Mouse (Mus musculus) ovary, postnatal 36 days (tissue): Measurements from ENCODE around the gene Arhgap23.

Experiments
- DNase-seq: peaks from one replicate; pipeline ENCODE4 v3.0.0; 2022; ENCODE audit warnings: low spot score, mixed read lengths

Gene Arhgap23

DNA sequence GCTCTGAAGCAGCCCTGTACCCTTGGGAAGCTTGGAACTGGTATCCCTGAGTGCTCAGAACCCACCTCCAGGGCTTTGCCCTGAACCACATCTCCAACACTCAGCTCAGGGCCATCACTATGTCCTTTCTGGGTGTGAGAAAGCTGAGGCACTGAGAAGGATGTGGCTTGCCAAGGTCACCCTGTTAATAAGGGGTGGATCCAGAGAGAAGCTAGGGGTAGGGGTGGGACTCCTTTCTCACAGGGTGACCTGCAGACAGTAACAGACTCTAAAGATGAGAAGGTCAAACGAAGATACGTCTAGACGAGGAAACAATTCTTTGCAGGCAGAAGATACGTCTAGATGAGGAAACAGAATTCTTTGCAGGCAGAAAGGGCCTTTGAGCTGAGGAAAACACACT, 87.5 kb downstream of the Arhgap23 start:
- no peak for DNase-seq

- DNase-seq, result no peak
Observed at GRCm38 (mm10) chr11:97505784-97506183, 90.5 kb downstream of the Arhgap23 start.

- no peak for DNase-seq
Observed at GRCm38 (mm10) chr11:97506331-97506730, 91.0 kb downstream of the Arhgap23 start.

DNA sequence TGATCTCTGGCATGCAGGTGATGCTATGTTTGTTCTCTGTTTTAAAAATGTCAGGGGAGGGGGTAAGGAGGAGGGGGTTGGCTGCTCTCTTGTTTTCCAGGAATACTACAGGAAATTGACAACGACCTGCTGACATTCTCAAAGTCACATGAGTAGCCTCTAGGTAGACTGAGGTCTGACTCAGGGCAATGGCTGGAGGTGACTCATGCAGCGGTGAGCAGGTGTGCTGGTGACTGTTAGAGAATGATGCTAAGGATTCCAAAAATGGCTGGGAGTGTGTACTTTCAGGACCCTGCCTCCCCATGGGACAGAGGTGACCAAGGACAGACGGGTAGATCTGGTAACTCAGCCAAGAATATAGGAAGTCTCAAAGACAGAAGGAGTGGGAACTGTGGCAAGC, 92.9 kb downstream of the Arhgap23 start:
- no peak for DNase-seq

- DNase-seq, result no peak
Observed at GRCm38 (mm10) chr11:97509058-97509457, 93.7 kb downstream of the Arhgap23 start.

GRCm38 (mm10) chr11:97509715-97510485, 94.6 kb downstream of the Arhgap23 start:
- DNase-seq, result no peak

- DNase-seq, result peak; percentile 73
Observed at GRCm38 (mm10) chr11:97510966-97511660, 95.8 kb downstream of the Arhgap23 start.

DNA sequence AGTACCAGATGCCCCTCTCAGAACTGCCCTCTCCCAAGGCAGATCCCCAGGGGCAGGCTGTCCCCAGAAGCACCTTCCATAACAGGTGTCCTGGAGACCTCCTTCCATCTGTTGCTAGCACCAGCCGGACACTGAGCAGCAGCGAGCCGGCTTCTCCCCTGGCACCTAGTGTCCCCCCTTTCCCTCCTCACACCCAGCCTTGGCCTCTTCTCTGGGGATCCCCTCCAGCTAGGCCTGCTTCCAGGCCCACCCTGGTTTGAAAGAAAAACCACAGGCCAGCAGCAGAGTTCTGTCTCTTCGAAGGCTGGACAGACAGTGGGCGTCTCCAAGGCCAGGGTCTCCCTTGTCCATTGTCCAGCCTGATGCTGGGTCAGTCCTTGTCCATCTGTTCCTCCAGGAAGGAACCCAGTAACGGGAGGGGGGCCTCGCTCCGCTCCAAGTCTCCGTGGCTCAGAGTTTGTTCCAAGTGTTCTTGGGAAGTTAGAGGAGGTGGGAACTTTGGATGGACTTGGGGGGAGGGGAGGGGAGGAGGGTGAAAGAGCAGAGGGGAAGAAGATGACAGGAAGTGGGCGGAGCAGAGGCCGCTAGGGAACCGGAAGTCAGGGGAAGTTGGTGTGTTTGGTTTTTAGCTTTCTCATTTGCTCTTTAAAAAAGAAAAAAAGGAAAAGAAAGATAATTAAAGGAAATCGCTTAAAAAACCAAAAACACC, 96.5 kb downstream of the Arhgap23 start:
- DNase-seq, result no peak

DNA sequence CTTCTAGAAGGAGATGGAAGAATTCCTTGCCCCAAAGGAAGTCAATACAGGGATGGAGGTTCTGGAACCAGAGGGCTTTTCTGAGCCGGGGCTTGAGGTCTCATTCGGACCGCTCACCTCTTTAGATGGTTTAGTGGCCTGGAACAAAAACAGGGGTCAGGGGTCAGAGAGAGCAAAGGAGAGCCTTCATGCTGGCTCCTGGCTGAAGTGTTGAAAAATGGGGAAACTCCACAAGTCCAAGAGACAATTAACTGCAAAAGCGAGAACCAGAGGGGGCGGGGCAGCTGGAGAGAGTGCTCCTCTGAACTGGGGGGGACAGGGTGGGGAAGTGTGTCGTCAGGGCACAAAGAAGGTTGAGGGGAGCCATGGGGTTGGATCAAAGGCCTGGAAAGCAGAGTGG, 97.2 kb downstream of the Arhgap23 start:
- no peak for DNase-seq

DNA sequence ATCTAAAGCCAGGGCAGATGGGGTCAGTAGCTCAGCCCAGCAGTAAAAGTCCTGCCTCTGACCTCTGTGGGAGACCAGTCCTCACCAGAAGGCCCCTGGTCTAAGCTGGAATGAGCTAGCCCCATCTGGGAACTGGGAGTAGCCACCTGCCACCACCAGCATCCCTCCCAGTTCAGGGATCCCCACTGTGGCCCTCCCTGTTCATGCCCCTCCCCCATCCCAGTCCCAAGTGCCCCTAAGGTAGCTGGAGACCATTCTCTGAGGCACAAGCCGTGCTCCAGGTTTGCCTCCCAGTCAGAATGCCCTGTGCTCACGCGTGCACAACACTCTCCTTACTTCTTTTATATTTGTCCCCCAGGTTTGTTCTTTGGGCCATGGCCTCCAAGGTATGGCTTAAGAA, 97.7 kb downstream of the Arhgap23 start:
- no peak for DNase-seq

DNA sequence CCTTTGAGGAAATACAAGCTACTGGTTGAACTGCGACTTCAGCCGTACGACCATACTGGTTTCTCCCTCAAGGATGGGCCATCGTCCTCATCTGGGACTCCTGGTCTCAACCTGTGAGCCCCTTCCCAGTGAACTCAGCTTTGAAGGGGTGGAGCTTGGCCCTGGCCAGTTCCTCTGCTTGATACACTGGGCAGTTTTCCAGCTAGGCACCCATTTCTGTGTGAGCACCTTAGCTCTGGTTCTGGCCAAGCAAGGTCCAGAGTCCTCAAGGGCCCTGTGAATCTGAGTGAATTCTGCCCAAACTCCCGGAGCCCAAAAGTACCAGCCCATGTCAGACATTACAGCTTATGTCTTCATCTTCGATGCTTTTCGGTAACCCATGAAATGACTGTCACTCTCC, 105.2 kb downstream of the Arhgap23 start:
- DNase-seq, result no peak

GRCm38 (mm10) chr11:97521741-97522474, 106.6 kb downstream of the Arhgap23 start:
- DNase-seq, result peak; percentile 50

DNA sequence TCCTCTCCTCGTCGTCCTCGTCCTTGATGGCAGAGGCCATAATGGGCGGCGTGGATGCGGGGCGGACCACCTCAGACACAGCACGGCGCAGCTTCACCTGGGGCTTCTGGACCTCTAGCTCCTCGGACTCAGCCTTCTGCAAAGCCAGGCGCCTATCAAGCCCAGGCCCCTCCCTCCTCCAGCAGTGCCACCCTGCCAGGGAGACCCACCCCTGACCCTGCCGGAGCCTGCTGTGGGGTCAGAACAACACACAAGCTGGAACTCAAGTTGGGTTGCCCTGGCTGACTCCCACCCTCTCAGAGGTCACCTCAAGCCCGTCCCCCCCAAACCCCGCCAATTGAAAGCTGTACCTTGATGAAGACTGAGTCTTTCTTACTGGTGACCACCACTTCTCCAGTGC, 107.8 kb downstream of the Arhgap23 start:
- no peak for DNase-seq

DNA sequence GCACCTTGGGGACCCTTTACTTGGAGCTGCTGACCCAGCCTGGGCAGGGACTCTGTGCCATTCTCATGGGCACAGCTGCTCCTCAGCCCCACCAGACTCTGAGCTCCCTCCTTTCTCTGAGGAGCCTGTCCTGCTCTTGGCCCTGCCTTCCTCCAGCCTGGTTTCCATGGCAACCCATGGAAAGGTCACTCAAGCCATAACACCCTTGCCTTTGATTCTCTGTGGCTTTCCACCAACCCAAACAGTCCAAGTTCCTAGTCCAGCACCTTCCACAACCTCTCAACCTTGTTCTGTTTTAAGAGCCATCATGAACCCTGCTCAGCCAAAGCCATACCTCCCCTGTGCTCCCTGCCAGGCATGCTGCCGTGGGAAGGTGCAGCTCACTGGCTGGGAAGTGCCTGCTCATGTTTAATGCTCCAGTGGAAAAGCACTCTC, 108.5 kb downstream of the Arhgap23 start:
- DNase-seq, result peak; percentile 62

GRCm38 (mm10) chr11:97524306-97524705, 109.0 kb downstream of the Arhgap23 start:
- no peak for DNase-seq

DNA sequence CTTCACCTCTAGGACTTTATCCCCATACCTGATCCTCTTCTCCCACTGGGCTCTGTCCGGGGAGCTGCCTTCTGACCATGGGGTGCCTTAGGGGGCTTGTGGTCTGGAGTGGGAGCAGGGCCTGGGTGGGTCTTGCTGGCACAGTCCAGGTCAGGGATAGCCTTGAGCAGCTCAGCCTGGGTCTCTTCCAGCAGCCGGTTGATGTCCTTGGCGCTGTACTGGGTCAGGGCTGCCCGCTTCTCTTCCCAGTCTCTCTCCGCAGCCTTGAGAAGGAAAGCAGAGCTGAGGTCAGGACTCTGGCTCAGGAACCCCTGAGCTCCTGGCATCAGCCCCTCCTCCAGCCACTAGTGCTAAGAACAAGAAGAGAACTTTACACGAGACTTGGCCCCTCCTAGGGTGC, 110.0 kb downstream of the Arhgap23 start:
- DNase-seq, result peak; percentile 71

DNA sequence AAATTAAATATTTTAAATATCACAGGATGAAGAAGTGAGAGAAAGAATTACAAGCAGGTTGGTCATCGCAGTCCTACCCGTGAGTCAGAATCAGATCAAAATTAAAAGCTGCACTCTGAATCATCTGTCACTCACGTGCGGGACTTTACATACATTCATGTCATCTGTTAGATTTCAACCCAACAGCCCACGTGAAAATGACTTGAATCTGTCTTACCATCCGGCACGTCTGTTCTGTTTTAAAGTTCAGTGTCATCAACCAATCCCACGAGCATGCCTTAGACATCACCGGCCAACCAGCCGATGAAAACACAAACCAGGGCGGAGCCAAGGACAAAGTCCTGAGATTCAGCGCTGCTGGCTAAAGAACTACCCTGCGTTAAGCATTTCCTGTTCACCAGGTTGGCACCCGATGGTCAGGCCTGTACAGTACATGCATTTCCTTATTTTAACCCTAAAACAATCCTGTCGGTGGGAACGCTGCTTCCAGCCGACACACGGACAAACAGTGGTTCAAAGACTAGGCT, 113.0 kb downstream of the Arhgap23 start:
- DNase-seq, result no peak

- no peak for DNase-seq
Observed at GRCm38 (mm10) chr11:97530069-97530468, 114.7 kb downstream of the Arhgap23 start.

- no peak for DNase-seq
Observed at GRCm38 (mm10) chr11:97530961-97531360, 115.6 kb downstream of the Arhgap23 start.

- peak; percentile 91 for DNase-seq
Observed at GRCm38 (mm10) chr11:97531381-97532260, 116.3 kb downstream of the Arhgap23 start.

- DNase-seq, result no peak
Observed at GRCm38 (mm10) chr11:97532354-97532753, 117.0 kb downstream of the Arhgap23 start.
